Mouse (Mus musculus) MEL (cell line): Measurements from ENCODE around the gene Hmga1. TPM values are rescaled to one million over a fixed set of nuclear protein-coding genes. Genes with fewer than 3 reads are reported as not detected.
A peak's percentile ranks its signal among the peaks of the same experiment; 100 is the strongest.

Experiments
- DNase-seq: peaks from one replicate; pipeline ENCODE4 v3.0.0; 2011; ENCODE audit warnings: low read depth, low spot score
- H3K27ac ChIP-seq: 2 replicates; pipeline ENCODE4 v1.5.1; 2012; ENCODE audit warnings: low read depth, mild to moderate bottlenecking, control low read depth, low read length, moderate library complexity; ENCODE audit not compliant: control insufficient read depth
- H3K27me3 ChIP-seq, 2 experiments: fragments of 150-350 bp in 1 of 2; sonication (generic) in 1 of 2; 2 replicates each; pipeline ENCODE4 v1.6.1; 2012; ENCODE audit warnings: low read length in 2 of 2, mild to moderate bottlenecking in 2 of 2, improper control_type of control experiment in 1 of 2, moderate library complexity in 1 of 2; ENCODE audit not compliant: insufficient read depth in 2 of 2, control insufficient read depth in 1 of 2
- H3K36me3 ChIP-seq, 2 experiments: 2 replicates each; pipeline ENCODE4 v1.6.1; 2012 to 2014; ENCODE audit warnings: low read length in 2 of 2, improper control_type of control experiment in 1 of 2, inconsistent platforms in 1 of 2, mild to moderate bottlenecking in 1 of 2; ENCODE audit not compliant: insufficient read depth in 2 of 2, control insufficient read depth in 1 of 2
- H3K4me1 ChIP-seq, 2 experiments: fragments of 150-350 bp in 1 of 2; sonication (generic) in 1 of 2; 2 replicates each; pipeline ENCODE4 v1.6.1; 2012; ENCODE audit warnings: low read length in 2 of 2, improper control_type of control experiment in 1 of 2, mild to moderate bottlenecking in 1 of 2; ENCODE audit not compliant: insufficient read depth in 2 of 2, control insufficient read depth in 1 of 2
- H3K4me3 ChIP-seq, 2 experiments: fragments of 150-350 bp in 1 of 2; sonication (generic) in 1 of 2; 2 replicates each; pipeline ENCODE4 v1.5.1; 2012; ENCODE audit warnings: low read depth in 2 of 2, low read length in 2 of 2, mild to moderate bottlenecking in 2 of 2, moderate library complexity in 2 of 2, control low read depth in 1 of 2, improper control_type of control experiment in 1 of 2; ENCODE audit not compliant: control insufficient read depth in 1 of 2, insufficient read depth in 1 of 2
- H3K79me2 ChIP-seq: 2 replicates; pipeline ENCODE4 v1.6.1; 2012; ENCODE audit warnings: mild to moderate bottlenecking, low read length, moderate library complexity; ENCODE audit not compliant: control insufficient read depth, poor library complexity, insufficient read depth
- H3K9ac ChIP-seq: 2 replicates; pipeline ENCODE4 v1.6.1; 2012; ENCODE audit warnings: low read depth, mild to moderate bottlenecking, control low read depth, low read length, moderate library complexity; ENCODE audit not compliant: control insufficient read depth, poor library complexity, severe bottlenecking
- H3K9me3 ChIP-seq: fragments of 150-350 bp; sonication (generic); replicated peaks from 2 replicates; pipeline ENCODE4 v1.6.1; 2012; ENCODE audit warnings: mild to moderate bottlenecking, low read length, improper control_type of control experiment, moderate library complexity; ENCODE audit not compliant: insufficient read depth
- CHD1 ChIP-seq: IDR thresholded peaks from 2 replicates; pipeline ENCODE4 v1.6.1; 2012; ENCODE audit warnings: low read depth, mild to moderate bottlenecking, inconsistent platforms, low read length, improper control_type of control experiment
- CHD2 ChIP-seq: IDR thresholded peaks from 2 replicates; pipeline ENCODE4 v1.6.1; 2011; ENCODE audit warnings: low read length, improper control_type of control experiment
- CTCF ChIP-seq, 3 experiments: IDR thresholded peaks in 2 of 3; conservative IDR thresholded peaks in 1 of 3; 2 replicates each; pipeline ENCODE4 v1.5.1; 2011 to 2012; ENCODE audit warnings: low read length in 3 of 3, low read depth in 2 of 3, mild to moderate bottlenecking in 2 of 3, improper control_type of control experiment in 1 of 3, inconsistent platforms in 1 of 3, mixed read lengths in 1 of 3, moderate library complexity in 1 of 3; ENCODE audit not compliant: control insufficient read depth in 1 of 3, insufficient read depth in 1 of 3, poor library complexity in 1 of 3, severe bottlenecking in 1 of 3
- ELF1 ChIP-seq: IDR thresholded peaks from 2 replicates; pipeline ENCODE4 v1.6.1; 2014; ENCODE audit warnings: low read depth, mild to moderate bottlenecking, inconsistent platforms, low read length, improper control_type of control experiment, moderate library complexity
- ETS1 ChIP-seq: IDR thresholded peaks from 2 replicates; pipeline ENCODE4 v1.6.1; 2012; ENCODE audit warnings: low read depth, mild to moderate bottlenecking, inconsistent platforms, low read length, improper control_type of control experiment, moderate library complexity
- GABPA ChIP-seq: IDR thresholded peaks from 2 replicates; pipeline ENCODE4 v1.6.1; 2012; ENCODE audit warnings: low read depth, mild to moderate bottlenecking, inconsistent platforms, low read length, improper control_type of control experiment, moderate library complexity
- JUND ChIP-seq: IDR thresholded peaks from 2 replicates; pipeline ENCODE4 v1.6.1; 2011; ENCODE audit warnings: low read depth, mild to moderate bottlenecking, improper control_type of control experiment, low read length
- KAT2A ChIP-seq: conservative IDR thresholded peaks from 2 replicates; pipeline ENCODE4 v1.6.1; 2012; ENCODE audit warnings: low read depth, low read length, improper control_type of control experiment, inconsistent platforms
- MYB ChIP-seq: IDR thresholded peaks from 2 replicates; pipeline ENCODE4 v1.6.1; 2011; ENCODE audit warnings: mild to moderate bottlenecking, low read depth, low read length, improper control_type of control experiment
- POLR2A ChIP-seq, 2 experiments: IDR thresholded peaks; 2 replicates each; pipeline ENCODE4 v1.6.1; 2011 to 2012; ENCODE audit warnings: low read length in 2 of 2, mild to moderate bottlenecking in 2 of 2, control low read depth in 1 of 2, improper control_type of control experiment in 1 of 2, low read depth in 1 of 2, moderate library complexity in 1 of 2; ENCODE audit not compliant: control insufficient read depth in 1 of 2, insufficient read depth in 1 of 2, poor library complexity in 1 of 2
- POLR2AphosphoS2 ChIP-seq: IDR thresholded peaks from 2 replicates; pipeline ENCODE4 v1.6.1; 2011; ENCODE audit warnings: low read length, improper control_type of control experiment
- RAD21 ChIP-seq: IDR thresholded peaks from 2 replicates; pipeline ENCODE4 v1.6.1; 2011; ENCODE audit warnings: mild to moderate bottlenecking, low read depth, low read length, improper control_type of control experiment
- SMC3 ChIP-seq: IDR thresholded peaks from 2 replicates; pipeline ENCODE4 v1.6.1; 2011; ENCODE audit warnings: low read depth, low read length, improper control_type of control experiment
- TBP ChIP-seq: IDR thresholded peaks from 2 replicates; pipeline ENCODE4 v1.8.0; 2011; ENCODE audit warnings: low read depth, low read length, improper control_type of control experiment
- USF1 ChIP-seq: IDR thresholded peaks from 2 replicates; pipeline ENCODE4 v1.6.1; 2014; ENCODE audit warnings: low read depth, mild to moderate bottlenecking, inconsistent platforms, low read length, improper control_type of control experiment, moderate library complexity
- ZC3H11A ChIP-seq: IDR thresholded peaks from 2 replicates; pipeline ENCODE4 v1.6.1; 2012; ENCODE audit warnings: low read depth, mild to moderate bottlenecking, inconsistent platforms, low read length, improper control_type of control experiment
- ZKSCAN1 ChIP-seq: IDR thresholded peaks from 2 replicates; pipeline ENCODE4 v1.6.1; 2012; ENCODE audit warnings: low read depth, mild to moderate bottlenecking, inconsistent platforms, low read length, improper control_type of control experiment, moderate library complexity
- ZMIZ1 ChIP-seq: IDR thresholded peaks from 2 replicates; pipeline ENCODE4 v1.6.1; 2012; ENCODE audit warnings: low read depth, mild to moderate bottlenecking, inconsistent platforms, low read length, improper control_type of control experiment, moderate library complexity
- polyA plus RNA-seq, 2 experiments: library from polyadenylated mRNA; stranded (reverse) in 1 of 2; unstranded in 1 of 2; fragments of >175 nt in 1 of 2; fragments of >200 nt in 1 of 2; gene quantifications; 2 replicates each; pipeline versions ENCODE4 v1.2.1 to v1.2.4; 2012; ENCODE audit warnings: low replicate concordance in 2 of 2, low read depth in 1 of 2; ENCODE audit not compliant: insufficient read length in 2 of 2, insufficient read depth in 1 of 2, missing spikeins in 1 of 2
- total RNA-seq: library from RNA; depleted of rRNA; stranded (reverse); fragments of 300-350 nt; gene quantifications from 2 replicates; pipeline ENCODE4 v1.2.3, GENCODE M21; 2012

Hmga1 gene
- total and polyA plus RNA-seq, 3 experiments = 96.0 to 112 TPM; not detected in 1

DNA sequence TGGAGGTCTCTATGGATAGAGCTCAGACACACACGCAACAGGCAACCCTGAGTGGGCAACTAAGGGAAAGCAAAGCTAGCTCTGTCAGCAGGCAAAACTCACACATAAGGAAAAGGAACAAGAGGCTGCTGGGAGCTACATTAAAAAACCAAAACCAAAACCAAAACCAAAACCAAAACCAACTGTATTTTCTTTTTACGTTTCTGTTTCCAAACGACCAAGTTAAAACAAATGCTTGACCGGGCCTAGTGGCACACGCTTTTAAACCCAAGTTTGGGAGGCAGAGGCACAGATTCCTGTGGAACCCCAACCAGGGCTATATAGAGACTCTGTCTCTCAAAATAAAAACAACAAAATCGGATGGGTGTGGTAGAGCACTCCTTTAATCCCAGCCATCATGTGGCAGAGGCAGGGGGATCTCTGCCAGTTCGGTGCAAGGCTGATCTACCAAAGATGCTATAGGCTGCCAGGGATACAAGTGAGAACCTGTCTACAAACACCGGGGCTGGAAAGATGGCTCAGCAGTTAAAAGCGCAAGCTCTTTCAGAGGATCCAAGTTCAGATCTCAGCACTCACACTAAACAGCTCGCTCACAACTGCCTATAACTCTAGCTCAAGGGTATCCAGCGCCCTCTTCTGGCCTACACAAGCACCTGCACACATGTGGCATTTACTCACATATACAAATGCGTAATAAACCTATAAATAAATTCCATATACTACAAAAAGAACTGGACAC is 35.7 kb downstream of the Hmga1 start:
- peak; percentile 58 to 63 (median 63) for TF ChIP-seq CTCF (IDR thresholded peaks at IDR 0.05 in 2 of 3, conservative IDR thresholded peaks at IDR 0.05 in 1 of 3; ENCODE audit: control insufficient read depth in 1 of 3, insufficient read depth in 1 of 3, low read depth in 2 of 3, low read length in 3 of 3, poor library complexity in 1 of 3, severe bottlenecking in 1 of 3)
- no peak for TF ChIP-seq ZMIZ1
- peak; percentile 36 for TF ChIP-seq RAD21
- TF ChIP-seq ZC3H11A = peak; percentile 19; the same call in 1 of the 2 replicates
- TF ChIP-seq JUND = no peak
- TF ChIP-seq POLR2A (IDR thresholded peaks at IDR 0.05; ENCODE audit: control insufficient read depth in 1 of 2, insufficient read depth in 1 of 2, low read depth in 1 of 2, low read length in 2 of 2, poor library complexity in 1 of 2) = no peak
- TF ChIP-seq CHD2 = no peak
- TF ChIP-seq SMC3 = peak; percentile 47
- H3K9ac ChIP-seq = no peak overlapping the region
- peaks cover 9 to 20% of the 10 kb centered on the region in 2 experiments for H3K4me1 ChIP-seq
- no peak overlapping the region for H3K4me3 ChIP-seq
- peaks cover 9% of the 10 kb centered on the region; the same call in 1 of the 2 replicates for H3K79me2 ChIP-seq
- peaks cover 3 to 19% of the 10 kb centered on the region in 2 experiments; a peak in 3 of 4 replicates for H3K36me3 ChIP-seq
- no peak overlapping the region for H3K27ac ChIP-seq
- peak; percentile 58 for DNase-seq
- no peaks in the 10 kb centered on the region for H3K9me3 ChIP-seq
- H3K27me3 ChIP-seq = no peaks in the 10 kb centered on the region

DNA sequence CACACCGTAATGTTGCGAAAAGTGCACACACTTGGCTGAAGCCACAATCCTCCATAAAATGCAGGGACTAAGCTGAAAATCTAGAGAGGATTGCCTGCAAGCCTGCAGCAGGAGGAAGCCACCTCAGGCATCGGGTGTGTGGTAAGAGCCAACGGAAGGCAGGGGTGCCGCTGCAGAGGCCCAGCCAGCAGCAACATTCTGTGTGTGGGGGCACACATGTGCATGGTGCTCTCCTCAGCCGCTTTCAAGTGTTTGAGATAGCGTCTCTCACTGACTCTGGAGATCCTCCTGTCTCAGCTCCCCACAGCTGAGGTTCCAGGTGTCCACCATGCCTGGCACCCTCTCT is 36.2 kb downstream of the Hmga1 start:
- TF ChIP-seq ETS1 = no peak
- no peak for TF ChIP-seq USF1
- no peak for TF ChIP-seq POLR2AphosphoS2
- no peak for TF ChIP-seq TBP
- no peak for TF ChIP-seq MYB
- no peak for TF ChIP-seq ZKSCAN1
- no peak for TF ChIP-seq ELF1
- no peak for TF ChIP-seq KAT2A
- no peak for TF ChIP-seq GABPA
- TF ChIP-seq CHD1 = no peak
- Histone ChIP-seq H3K4me3 (no peak overlapping the region), H3K27me3 (no peaks in the 10 kb centered on the region), H3K4me1 (peaks cover 9 to 20% of the 10 kb centered on the region in 2 experiments), H3K27ac (no peak overlapping the region), H3K79me2 (peaks cover 11% of the 10 kb centered on the region; the same call in 1 of the 2 replicates), H3K9me3 (no peaks in the 10 kb centered on the region), H3K9ac (no peak overlapping the region), H3K36me3 (peaks cover 3 to 18% of the 10 kb centered on the region in 2 experiments; a peak in 3 of 4 replicates)
- no peak for DNase-seq
